Mouse (Mus musculus) C2C12 (cell line): ENCODE results near the gene Xrcc2. TPM values are rescaled to one million over a fixed set of nuclear protein-coding genes. Genes with fewer than 3 reads are reported as not detected.
"Not testable (repeated sequence)": the region's sequence is repeated elsewhere in the genome, so short reads cannot be mapped to it uniquely, and the experiment has no call there.

Experiments
- H3K27me3 ChIP-seq: one replicate; pipeline ENCODE4 v1.6.1; 2011; ENCODE audit not compliant: control insufficient read depth, insufficient read depth, insufficient read length
- H3K36me3 ChIP-seq: one replicate; pipeline ENCODE4 v1.6.1; 2011; ENCODE audit not compliant: control insufficient read depth, insufficient read depth
- H3K4me3 ChIP-seq: one replicate; pipeline ENCODE4 v1.5.1; 2011; ENCODE audit warnings: mild to moderate bottlenecking, control low read depth; ENCODE audit not compliant: poor library complexity, insufficient read depth, severe bottlenecking
- H3K79me2 ChIP-seq: one replicate; pipeline ENCODE4 v1.6.1; 2011; ENCODE audit not compliant: control insufficient read depth, insufficient read depth
- H3K79me3 ChIP-seq: one replicate; pipeline ENCODE4 v1.6.1; 2011; ENCODE audit warnings: low read depth, control low read depth
- H3ac ChIP-seq: one replicate; pipeline ENCODE3; 2011; ENCODE audit warnings: low read depth; ENCODE audit not compliant: control insufficient read depth, insufficient read length
- CEBPB ChIP-seq: IDR thresholded peaks from one replicate; pipeline ENCODE4 v1.6.1; 2011; ENCODE audit warnings: low read depth, mild to moderate bottlenecking, control low read depth, moderate library complexity
- CTCF ChIP-seq: IDR thresholded peaks from one replicate; pipeline ENCODE4 v1.5.1; 2011; ENCODE audit not compliant: control insufficient read depth, insufficient read depth, insufficient read length
- FOSL1 ChIP-seq: IDR thresholded peaks from one replicate; pipeline ENCODE4 v1.8.0; 2011; ENCODE audit warnings: mild to moderate bottlenecking, low read length; ENCODE audit not compliant: poor library complexity, insufficient read depth, severe bottlenecking
- MAX ChIP-seq: IDR thresholded peaks from one replicate; pipeline ENCODE4 v1.6.1; 2011; ENCODE audit warnings: mild to moderate bottlenecking, control low read depth
- MYOD1 ChIP-seq: IDR thresholded peaks from one replicate; pipeline ENCODE4 v1.6.1; 2011; ENCODE audit warnings: low read depth; ENCODE audit not compliant: control insufficient read depth, insufficient read length
- MYOG ChIP-seq: IDR thresholded peaks from one replicate; pipeline ENCODE4 v1.6.1; 2011; ENCODE audit not compliant: control insufficient read depth, insufficient read length; ENCODE audit errors: extremely low read depth
- USF1 ChIP-seq: IDR thresholded peaks from one replicate; pipeline ENCODE4 v1.6.1; 2011; ENCODE audit warnings: low read depth, mild to moderate bottlenecking, control low read depth, moderate library complexity
- polyA plus RNA-seq: library from polyadenylated mRNA; unstranded; fragments of >200 nt; fragmentation: generic; extraction: Trizol; gene quantifications from one replicate; pipeline ENCODE4 v1.2.1, GENCODE M21; 2012; ENCODE audit warnings: missing spikeins

Gene Xrcc2
- polyA plus RNA-seq, 1 experiment = 7.2 TPM

GRCm38 (mm10) chr5:25723016-25723415 lies 17.4 kb upstream of the Xrcc2 start:
- H3ac ChIP-seq = no peak overlapping the region
- H3K79me2 ChIP-seq = no peaks in the 10 kb centered on the region
- no peak for TF ChIP-seq CTCF
- TF ChIP-seq CEBPB = no peak
- no peak for TF ChIP-seq MYOG
- TF ChIP-seq USF1 = no peak
- TF ChIP-seq MAX = no peak
- no peak for TF ChIP-seq MYOD1
- no peak for TF ChIP-seq FOSL1
- no peak overlapping the region for H3K4me3 ChIP-seq
- H3K27me3 ChIP-seq = peaks cover 7% of the 10 kb centered on the region
- H3K36me3 ChIP-seq = no peaks in the 10 kb centered on the region
- H3K79me3 ChIP-seq = no peaks in the 10 kb centered on the region

DNA sequence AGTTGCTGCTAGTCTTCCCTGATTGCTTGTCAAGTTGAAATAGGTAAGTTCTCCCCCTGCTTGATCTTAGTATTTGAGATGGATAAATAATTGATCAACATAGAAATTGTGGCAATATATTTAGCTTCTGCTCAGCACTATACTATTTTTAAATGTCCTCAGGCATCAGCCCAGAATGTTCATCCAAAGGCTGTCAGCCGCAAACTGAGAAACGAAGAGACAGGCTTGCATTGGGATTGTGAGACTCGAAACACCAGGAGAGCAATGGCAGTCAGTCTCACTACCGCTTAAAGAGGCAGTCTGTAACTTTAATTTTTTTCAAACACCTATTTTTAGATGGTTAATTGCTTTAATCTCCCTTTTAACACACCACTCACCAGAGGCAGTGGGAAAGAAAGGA lies 13.8 kb upstream of the Xrcc2 start:
- Histone ChIP-seq H3K79me3 (no peaks in the 10 kb centered on the region), H3K36me3 (no peaks in the 10 kb centered on the region), H3K79me2 (no peaks in the 10 kb centered on the region), H3K4me3 (no peak overlapping the region), H3K27me3 (peaks cover 7% of the 10 kb centered on the region), H3ac (no peak overlapping the region)
- TF ChIP-seq MAX = no peak

DNA sequence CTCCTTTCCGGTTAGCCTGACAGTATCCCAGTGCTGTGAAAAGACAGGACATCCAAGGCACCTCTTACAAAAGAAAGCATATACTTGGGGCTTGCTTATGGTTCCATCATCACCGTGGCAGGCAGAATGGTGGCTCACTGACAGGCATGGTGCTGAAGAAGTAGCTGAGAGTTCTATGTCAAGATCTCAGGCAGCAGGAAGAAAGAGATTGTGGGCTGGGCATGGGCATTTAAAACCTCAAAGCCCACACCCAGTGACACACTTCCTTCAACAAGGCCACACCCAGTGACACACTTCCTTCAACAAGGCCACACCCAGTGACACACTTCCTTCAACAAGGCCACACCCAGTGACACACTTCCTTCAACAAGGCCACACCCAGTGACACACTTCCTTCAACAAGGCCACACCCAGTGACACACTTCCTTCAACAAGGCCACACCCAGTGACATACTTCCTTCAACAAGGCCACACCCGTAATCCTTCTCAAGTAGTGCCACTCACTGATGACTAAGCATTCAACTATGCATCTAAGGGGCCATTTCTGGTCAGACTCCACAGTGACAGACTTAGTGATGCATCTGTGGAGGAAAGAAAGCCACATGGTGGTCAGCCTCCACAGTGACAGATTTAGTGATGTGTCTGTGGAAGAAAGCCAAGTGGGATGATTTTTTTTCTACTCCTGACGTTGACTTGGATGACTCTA lies 7.5 kb upstream of the Xrcc2 start:
- H3K4me3 ChIP-seq, H3ac ChIP-seq, H3K79me3 ChIP-seq, H3K36me3 ChIP-seq, H3K79me2 ChIP-seq, H3K27me3 ChIP-seq: not testable (repeated sequence)

- TF ChIP-seq FOSL1 (no peak), USF1 (no peak), CTCF (no peak), MYOG (no peak), MYOD1 (no peak), MAX (no peak)
- Histone ChIP-seq H3K27me3 (no peaks in the 10 kb centered on the region), H3K4me3 (peak overlapping the region; percentile 65), H3K36me3 (peaks cover 18% of the 10 kb centered on the region), H3ac (peak overlapping the region; percentile 81), H3K79me3 (peaks cover 22% of the 10 kb centered on the region), H3K79me2 (peaks cover 50% of the 10 kb centered on the region)
Observed at GRCm38 (mm10) chr5:25704702-25705566, 691 bp downstream of the Xrcc2 start.

- Histone ChIP-seq H3ac (no peak overlapping the region), H3K79me2 (peaks cover 62% of the 10 kb centered on the region), H3K79me3 (peaks cover 18% of the 10 kb centered on the region), H3K36me3 (peaks cover 45% of the 10 kb centered on the region), H3K27me3 (no peaks in the 10 kb centered on the region), H3K4me3 (no peak overlapping the region)
- TF ChIP-seq CEBPB = no peak
- no peak for TF ChIP-seq FOSL1
- TF ChIP-seq CTCF = no peak
- no peak for TF ChIP-seq MAX
- no peak for TF ChIP-seq USF1
- TF ChIP-seq MYOD1 = no peak
- TF ChIP-seq MYOG = no peak
Observed at GRCm38 (mm10) chr5:25697941-25698340, 7.7 kb downstream of the Xrcc2 start.

DNA sequence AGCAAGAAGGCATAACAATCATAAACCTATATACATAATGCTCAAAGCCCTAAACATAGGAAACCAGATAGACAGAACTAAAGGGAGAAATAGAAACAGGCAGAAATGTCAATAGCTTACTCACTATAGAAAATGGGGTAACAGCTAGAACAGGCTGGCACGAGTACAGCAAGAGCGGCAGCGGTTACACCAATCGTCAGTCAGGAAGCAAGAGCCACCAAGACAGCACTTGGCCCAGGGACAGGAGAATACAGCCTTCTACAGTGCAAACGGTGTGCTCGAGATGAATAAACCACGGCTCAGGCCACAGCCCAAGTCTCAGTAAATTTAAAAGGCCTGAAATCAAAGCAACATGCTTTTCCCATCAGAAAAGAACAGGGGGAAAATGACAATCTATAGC lies 9.4 kb downstream of the Xrcc2 start:
- no peak for TF ChIP-seq MYOG
- TF ChIP-seq MYOD1 = no peak
- no peak for TF ChIP-seq CEBPB
- TF ChIP-seq CTCF = no peak
- no peak for TF ChIP-seq USF1
- no peak for TF ChIP-seq MAX
- H3K36me3 ChIP-seq = peaks cover 44% of the 10 kb centered on the region
- H3K79me2 ChIP-seq = peaks cover 46% of the 10 kb centered on the region
- H3K27me3 ChIP-seq = no peaks in the 10 kb centered on the region
- no peak overlapping the region for H3ac ChIP-seq
- H3K4me3 ChIP-seq = no peak overlapping the region
- peaks cover 12% of the 10 kb centered on the region for H3K79me3 ChIP-seq
